Mouse (Mus musculus) embryonic facial prominence, embryonic 14.5 days (tissue): ENCODE measurements around the gene Msi2. TPM values are rescaled to one million over a fixed set of nuclear protein-coding genes. Genes with fewer than 3 reads are reported as not detected.
A peak's percentile ranks its signal among the peaks of the same experiment; 100 is the strongest.

ENCODE experiments used
- ATAC-seq: fragments of 200-750 bp; cut with Nextera tagmentation; 2 replicates; pipeline ENCODE4 v1.8.0; 2017; ENCODE audit warnings: low read depth, moderate number of reproducible peaks, moderate TSS enrichment
- DNase-seq: peaks from one replicate; pipeline ENCODE4 v3.0.0-alpha.2; 2015; ENCODE audit warnings: low spot score
- H3K27ac ChIP-seq: fragments of 300-500 bp; sonication (generic); replicated peaks from 2 replicates; pipeline ENCODE4 v1.5.1; 2014; ENCODE audit warnings: low read depth, mild to moderate bottlenecking, low read length, moderate library complexity
- H3K27me3 ChIP-seq: fragments of 300-500 bp; sonication (generic); replicated peaks from 2 replicates; pipeline ENCODE4 v1.6.1; 2014; ENCODE audit warnings: low read length; ENCODE audit not compliant: control insufficient read depth, insufficient read depth
- H3K36me3 ChIP-seq: fragments of 300-500 bp; sonication (generic); 2 replicates; pipeline ENCODE4 v1.6.1; 2014; ENCODE audit warnings: low read length, mixed read lengths; ENCODE audit not compliant: control insufficient read depth, insufficient read depth
- H3K4me1 ChIP-seq: fragments of 300-500 bp; sonication (generic); 2 replicates; pipeline ENCODE4 v1.6.1; 2014; ENCODE audit warnings: antibody characterized with exemption, low read length; ENCODE audit not compliant: control insufficient read depth, insufficient read depth
- H3K4me2 ChIP-seq: fragments of 300-500 bp; sonication (generic); 2 replicates; pipeline ENCODE4 v1.6.1; 2014; ENCODE audit warnings: low read depth, mild to moderate bottlenecking, low read length, moderate library complexity, mixed read lengths
- H3K4me3 ChIP-seq: fragments of 300-500 bp; sonication (generic); 2 replicates; pipeline ENCODE4 v1.5.1; 2014; ENCODE audit warnings: low read depth, mild to moderate bottlenecking, low read length
- H3K9ac ChIP-seq: fragments of 300-500 bp; sonication (generic); 2 replicates; pipeline ENCODE4 v1.6.1; 2014; ENCODE audit warnings: low read depth, mild to moderate bottlenecking, low read length, moderate library complexity, mixed read lengths
- H3K9me3 ChIP-seq: fragments of 300-500 bp; sonication (generic); 2 replicates; pipeline ENCODE4 v1.6.1; 2016; ENCODE audit warnings: low read length; ENCODE audit not compliant: control insufficient read depth
- WGBS: fragments of 180-500 bp; shearing (Covaris S2); extraction: QIAGEN DNeasy Blood & Tissue Kit; methylation state at CpG from one replicate; pipeline ENCODE4 v1.1.7; 2014; 5-methylcytosine and 5-hydroxymethylcytosine counted together
- polyA plus RNA-seq: library from polyadenylated mRNA; unstranded; fragments of >200 nt; fragmentation: Nextera tagmentation; extraction: Ambion mirVana; gene quantifications from 2 replicates; pipeline ENCODE4 v1.2.1, GENCODE M21; 2014

Msi2 gene
- polyA plus RNA-seq, 1 experiment from 2014 or later = 15.2 TPM

GRCm38 (mm10) chr11:88449180-88449579, 269.1 kb downstream of the Msi2 start:
- no peaks in the 10 kb centered on the region for H3K9me3 ChIP-seq
- no peak overlapping the region for H3K27ac ChIP-seq
- H3K9ac ChIP-seq = no peak overlapping the region
- no peak overlapping the region for H3K4me3 ChIP-seq
- H3K4me1 ChIP-seq = no peaks in the 10 kb centered on the region
- DNase-seq (no peak), ATAC-seq (no peak)
- H3K36me3 ChIP-seq = no peaks in the 10 kb centered on the region
- H3K4me2 ChIP-seq = no peak overlapping the region
- 94% methylated on average over 6 of the region's 6 CpGs for WGBS
- H3K27me3 ChIP-seq = no peaks in the 10 kb centered on the region

DNA sequence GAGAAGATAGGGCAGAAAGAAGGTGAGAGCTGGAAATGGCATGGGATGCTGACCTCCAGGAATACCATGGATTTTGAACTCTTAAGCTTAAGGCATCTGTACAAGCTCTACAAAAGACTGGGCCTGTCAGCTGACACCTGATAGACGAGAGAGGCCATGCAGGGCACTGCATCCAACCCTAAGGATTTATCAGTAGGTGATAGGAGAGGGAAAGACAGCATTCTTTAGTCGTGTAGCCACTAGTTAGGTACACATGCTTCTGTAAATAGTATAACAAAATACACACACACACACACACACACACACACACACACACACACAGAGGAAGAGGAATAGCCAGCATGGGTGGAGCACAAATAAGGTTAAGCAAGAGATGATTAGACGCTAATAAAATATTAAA, 269.7 kb downstream of the Msi2 start:
- H3K4me2 ChIP-seq = no peak overlapping the region
- no peak overlapping the region for H3K9ac ChIP-seq
- H3K27ac ChIP-seq = no peak overlapping the region
- H3K4me1 ChIP-seq = no peaks in the 10 kb centered on the region
- no peak for ATAC-seq
- no peaks in the 10 kb centered on the region; the same call in 1 of the 2 replicates for H3K36me3 ChIP-seq
- H3K9me3 ChIP-seq = no peaks in the 10 kb centered on the region
- no peaks in the 10 kb centered on the region for H3K27me3 ChIP-seq
- 76% methylated on average over 3 of the region's 3 CpGs for WGBS
- no peak for DNase-seq
- no peak overlapping the region for H3K4me3 ChIP-seq

DNA sequence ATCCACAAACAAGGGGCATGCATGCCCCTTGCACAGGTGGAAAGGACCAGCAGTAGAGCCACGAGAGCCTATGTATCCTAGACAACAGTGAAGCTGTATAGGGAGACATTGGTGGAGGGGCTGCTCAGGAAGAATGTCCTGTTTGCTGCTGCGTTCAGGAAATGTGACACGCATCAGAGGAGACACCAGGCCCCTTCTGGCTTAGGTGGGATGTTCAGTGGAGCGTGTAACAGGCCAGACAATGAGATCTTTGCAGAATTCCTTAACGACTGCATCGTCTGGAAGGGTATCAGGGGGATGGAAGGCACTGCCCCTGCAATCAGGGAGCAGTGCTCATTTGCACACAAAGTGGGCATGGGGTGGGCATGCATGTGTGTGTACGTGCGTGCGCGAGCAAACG, 271.0 kb downstream of the Msi2 start:
- Histone ChIP-seq H3K36me3 (no peaks in the 10 kb centered on the region; the same call in 1 of the 2 replicates), H3K4me1 (peaks cover 10% of the 10 kb centered on the region), H3K9ac (no peak overlapping the region), H3K4me3 (no peak overlapping the region), H3K27ac (no peak overlapping the region), H3K27me3 (no peaks in the 10 kb centered on the region), H3K4me2 (no peak overlapping the region), H3K9me3 (no peaks in the 10 kb centered on the region)
- whole genome bisulfite sequencing = 70% methylated on average over 11 of the region's 11 CpGs
- 0 out of 2 replicates have a peak, but pooled peaks have one; percentile 54 for ATAC-seq
- peak; percentile 49 for DNase-seq

DNA sequence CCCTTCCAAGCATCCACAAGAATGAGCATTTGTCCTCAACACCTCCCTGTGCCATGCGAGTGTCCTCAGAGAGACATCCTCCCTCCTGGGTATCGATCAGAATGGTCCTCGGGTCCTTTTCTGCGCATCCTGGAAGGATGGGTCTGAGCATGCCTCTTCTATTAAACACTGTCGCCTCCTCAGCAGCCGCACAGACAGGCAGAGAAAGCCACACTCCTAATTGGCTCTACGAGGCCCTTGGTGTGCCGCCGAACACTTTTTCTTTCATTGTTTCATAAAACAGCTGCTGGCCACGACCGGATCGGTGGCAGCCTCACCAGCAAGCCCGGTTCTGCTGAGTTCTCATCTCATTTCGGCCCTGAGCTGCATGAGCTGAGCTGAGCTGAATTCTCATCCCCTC, 274.4 kb downstream of the Msi2 start:
- Histone ChIP-seq H3K4me1 (peaks cover 16% of the 10 kb centered on the region), H3K4me2 (no peak overlapping the region), H3K27me3 (no peaks in the 10 kb centered on the region), H3K4me3 (no peak overlapping the region), H3K27ac (no peak overlapping the region), H3K36me3 (no peaks in the 10 kb centered on the region; the same call in 1 of the 2 replicates), H3K9ac (no peak overlapping the region), H3K9me3 (no peaks in the 10 kb centered on the region)
- no peak for ATAC-seq
- 83% methylated on average over 14 of the region's 14 CpGs for WGBS
- no peak for DNase-seq

- H3K27ac ChIP-seq = no peak overlapping the region
- H3K36me3 ChIP-seq = no peaks in the 10 kb centered on the region; the same call in 1 of the 2 replicates
- no peak for DNase-seq
- H3K4me1 ChIP-seq = peaks cover 16% of the 10 kb centered on the region
- H3K9ac ChIP-seq = no peak overlapping the region
- no peak overlapping the region for H3K4me2 ChIP-seq
- no peaks in the 10 kb centered on the region for H3K27me3 ChIP-seq
- no peak overlapping the region for H3K4me3 ChIP-seq
- WGBS = 67% methylated on average over 8 of the region's 8 CpGs
- no peak for ATAC-seq
- no peaks in the 10 kb centered on the region for H3K9me3 ChIP-seq
Measured at GRCm38 (mm10) chr11:88443291-88443690, 275.0 kb downstream of the Msi2 start.

DNA sequence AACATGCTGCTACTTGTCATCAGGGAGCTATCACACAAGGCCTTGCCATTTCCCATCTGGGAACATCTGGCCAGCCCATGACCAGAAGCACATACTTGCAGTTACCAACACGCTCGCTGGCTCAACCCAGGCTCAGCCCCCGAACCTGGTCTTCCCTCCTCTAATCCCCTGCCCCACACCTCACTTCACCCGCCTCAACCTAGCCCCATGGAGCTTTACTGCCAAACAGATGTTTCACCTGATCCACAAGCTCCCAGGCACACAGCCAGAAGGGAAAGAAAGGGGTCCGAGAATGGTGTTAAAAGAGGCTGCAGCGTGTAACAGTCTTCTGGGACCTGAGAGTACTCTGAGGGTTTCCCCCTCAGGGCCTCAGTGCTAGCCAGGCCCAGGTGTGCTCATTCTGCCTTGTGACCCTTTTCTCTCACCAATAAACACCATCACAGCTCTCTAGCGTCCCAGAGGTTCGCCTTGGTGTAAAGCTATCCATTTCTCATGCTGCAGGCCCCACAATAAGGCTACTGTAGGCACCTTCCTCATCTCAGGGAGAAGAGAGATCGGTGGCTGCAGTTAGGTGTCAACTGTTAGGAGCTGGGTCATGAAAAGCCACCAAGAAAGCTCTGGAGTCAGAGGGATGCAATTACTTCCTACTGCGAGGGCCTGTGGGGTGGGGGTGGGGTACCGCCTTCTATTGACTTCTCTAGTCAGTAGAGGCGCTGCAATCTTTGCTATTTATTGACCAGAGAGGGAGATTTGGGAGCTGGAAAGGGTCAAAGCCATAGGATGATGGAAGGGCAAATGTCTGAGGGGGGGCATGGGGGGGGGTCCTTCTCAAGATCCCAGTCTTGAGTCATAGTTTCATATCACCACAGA, 276.2 kb downstream of the Msi2 start:
- Histone ChIP-seq H3K27me3 (no peaks in the 10 kb centered on the region), H3K9ac (no peak overlapping the region), H3K36me3 (no peaks in the 10 kb centered on the region; the same call in 1 of the 2 replicates), H3K4me1 (peaks cover 16% of the 10 kb centered on the region), H3K9me3 (no peaks in the 10 kb centered on the region), H3K4me2 (no peak overlapping the region), H3K4me3 (no peak overlapping the region), H3K27ac (no peak overlapping the region)
- peak; percentile 63 for DNase-seq
- WGBS = 46% methylated on average over 12 of the region's 12 CpGs
- peak; percentile 26 for ATAC-seq

DNA sequence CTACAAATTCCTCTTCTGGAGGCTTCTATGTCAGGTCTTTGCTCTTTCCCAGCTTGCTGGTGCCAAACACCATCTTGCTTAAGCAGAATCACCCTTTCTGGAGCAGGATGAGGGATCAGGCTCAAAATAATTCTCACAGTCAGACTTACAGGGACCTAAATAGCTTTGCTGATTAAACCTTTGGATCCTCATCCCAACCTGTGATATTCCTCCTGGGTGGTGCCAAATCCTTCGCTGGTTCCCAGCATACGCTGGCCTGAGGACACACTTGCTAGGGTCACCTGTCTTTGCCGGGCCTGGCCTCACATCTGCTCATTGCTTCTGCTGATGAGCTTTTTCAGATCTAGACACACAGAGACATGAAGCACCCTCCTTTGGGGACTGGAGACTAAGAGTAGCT, 279.7 kb downstream of the Msi2 start:
- Histone ChIP-seq H3K9ac (no peak overlapping the region), H3K4me2 (no peak overlapping the region), H3K36me3 (no peaks in the 10 kb centered on the region), H3K9me3 (no peaks in the 10 kb centered on the region), H3K27ac (no peak overlapping the region), H3K4me3 (no peak overlapping the region), H3K27me3 (no peaks in the 10 kb centered on the region), H3K4me1 (peaks cover 22% of the 10 kb centered on the region)
- 85% methylated on average over 3 of the region's 3 CpGs for WGBS
- DNase-seq = no peak
- ATAC-seq = no peak

GRCm38 (mm10) chr11:88436596-88436995, 281.7 kb downstream of the Msi2 start:
- no peak for ATAC-seq
- Histone ChIP-seq H3K27me3 (no peaks in the 10 kb centered on the region), H3K36me3 (no peaks in the 10 kb centered on the region), H3K9me3 (no peaks in the 10 kb centered on the region), H3K27ac (no peak overlapping the region), H3K4me2 (no peak overlapping the region), H3K4me1 (peaks cover 8% of the 10 kb centered on the region; the same call in 1 of the 2 replicates), H3K9ac (no peak overlapping the region), H3K4me3 (no peak overlapping the region)
- WGBS = 73% methylated on average over 2 of the region's 2 CpGs
- no peak for DNase-seq

DNA sequence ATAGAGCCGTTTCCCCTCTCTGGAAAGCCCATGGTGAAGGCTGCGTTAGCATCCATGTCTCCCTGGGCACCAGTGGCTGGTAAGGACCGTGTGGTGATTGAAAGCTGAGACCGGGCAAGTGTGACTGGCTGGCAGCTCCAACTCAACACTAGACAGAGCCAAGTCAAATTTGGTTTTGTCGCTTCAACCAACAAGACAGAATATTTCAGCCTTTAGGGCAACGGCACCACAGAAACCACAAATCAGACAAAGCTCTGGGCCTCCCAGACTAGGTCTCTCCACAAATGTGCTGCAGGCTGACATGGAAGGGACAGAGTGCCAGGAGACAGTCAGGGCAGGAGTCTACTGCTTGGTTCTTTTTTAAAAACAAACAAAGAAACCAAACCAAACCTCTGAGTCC, 282.8 kb downstream of the Msi2 start:
- 68% methylated on average over 6 of the region's 6 CpGs for WGBS
- Histone ChIP-seq H3K9ac (no peak overlapping the region), H3K9me3 (no peaks in the 10 kb centered on the region), H3K4me3 (no peak overlapping the region), H3K27ac (no peak overlapping the region), H3K4me2 (no peak overlapping the region), H3K36me3 (no peaks in the 10 kb centered on the region), H3K27me3 (no peaks in the 10 kb centered on the region), H3K4me1 (peaks cover 12% of the 10 kb centered on the region; the same call in 1 of the 2 replicates)
- ATAC-seq = no peak
- peak; percentile 56 for DNase-seq
